Mouse (Mus musculus): ENCODE measurements around the gene Ranbp10. TPM values are rescaled to one million over a fixed set of nuclear protein-coding genes. Genes with fewer than 3 reads are reported as not detected.

Ranbp10 gene
- total RNA-seq, 1 experiment from 2014 or later: 17.2 TPM

DNA sequence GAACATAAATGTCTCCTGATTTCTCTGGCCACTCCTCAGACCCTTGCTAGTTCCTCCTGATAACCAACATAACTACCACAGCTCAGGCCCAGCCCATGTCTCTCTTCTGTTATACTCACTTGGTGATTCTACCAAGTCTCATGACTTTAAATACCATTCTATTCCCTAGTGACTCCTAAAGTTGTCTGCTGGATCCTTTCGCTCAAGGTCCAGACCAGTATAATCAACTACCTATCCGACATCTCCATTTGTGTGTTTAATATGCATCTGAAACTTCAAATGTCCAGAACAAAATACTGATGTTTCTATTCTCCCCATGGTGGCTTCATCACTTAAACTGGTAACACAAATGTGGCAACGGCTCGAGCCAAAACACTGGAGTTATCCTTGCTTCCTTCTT is 83.8 kb downstream of the Ranbp10 start:
- no peak for ATAC-seq (ENCODE audit: extremely low read depth, insufficient number of reproducible peaks, low FRiP score, poor library complexity, severe bottlenecking)

DNA sequence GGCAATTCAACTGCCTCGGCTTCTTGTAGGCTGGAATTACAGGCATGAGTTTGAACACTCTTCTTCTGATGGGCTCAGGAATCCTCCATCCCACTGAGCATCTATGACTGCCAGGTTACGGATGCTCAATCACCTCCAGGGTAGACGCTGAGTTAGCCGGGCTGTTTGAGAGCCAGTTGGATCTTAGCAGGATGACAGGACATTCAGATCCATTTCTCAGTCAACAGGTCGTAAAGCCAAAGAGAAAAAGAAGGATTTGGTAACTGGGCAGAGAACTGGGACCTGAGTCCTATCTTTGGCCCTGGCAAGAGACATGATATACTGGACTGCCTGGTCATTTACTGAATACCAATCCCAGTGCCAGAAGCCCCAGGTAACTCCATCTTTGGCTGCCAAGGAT is 87.9 kb downstream of the Ranbp10 start:
- no peak for ATAC-seq (ENCODE audit: extremely low read depth, insufficient number of reproducible peaks, low FRiP score, poor library complexity, severe bottlenecking)

DNA sequence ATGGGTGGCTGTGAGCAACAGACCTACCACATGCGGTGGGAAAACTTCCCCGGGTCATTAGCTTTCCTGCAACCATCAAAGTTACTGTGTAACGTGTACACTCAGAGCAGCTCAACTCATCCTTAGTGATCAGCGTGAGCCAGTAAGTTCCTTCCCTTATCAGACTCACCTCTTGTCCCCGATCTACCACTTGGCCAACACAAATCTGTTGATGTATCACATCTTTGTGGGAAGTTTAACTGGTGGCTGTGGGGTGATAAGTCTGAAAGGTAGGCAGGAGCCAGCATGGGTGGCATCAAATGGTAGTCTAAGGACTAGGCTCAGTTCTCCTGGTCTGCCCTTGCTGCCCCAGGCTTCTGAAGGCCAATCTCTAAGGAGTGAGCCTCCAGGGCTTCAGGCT is 95.0 kb downstream of the Ranbp10 start:
- no peak for ATAC-seq (ENCODE audit: extremely low read depth, insufficient number of reproducible peaks, low FRiP score, poor library complexity, severe bottlenecking)

- 0 out of 2 replicates have a peak, but pooled peaks have one; percentile 13 for ATAC-seq (ENCODE audit: extremely low read depth, insufficient number of reproducible peaks, low FRiP score, poor library complexity, severe bottlenecking)
These were observed 99.6 kb downstream of the Ranbp10 start for GRCm38 (mm10) chr8:105727397-105728124.

GRCm38 (mm10) chr8:105725726-105726125 is 101.4 kb downstream of the Ranbp10 start:
- ATAC-seq (ENCODE audit: extremely low read depth, insufficient number of reproducible peaks, low FRiP score, poor library complexity, severe bottlenecking): no peak

- ATAC-seq (ENCODE audit: extremely low read depth, insufficient number of reproducible peaks, low FRiP score, poor library complexity, severe bottlenecking): no peak
These were observed 104.3 kb downstream of the Ranbp10 start for GRCm38 (mm10) chr8:105722861-105723260.

DNA sequence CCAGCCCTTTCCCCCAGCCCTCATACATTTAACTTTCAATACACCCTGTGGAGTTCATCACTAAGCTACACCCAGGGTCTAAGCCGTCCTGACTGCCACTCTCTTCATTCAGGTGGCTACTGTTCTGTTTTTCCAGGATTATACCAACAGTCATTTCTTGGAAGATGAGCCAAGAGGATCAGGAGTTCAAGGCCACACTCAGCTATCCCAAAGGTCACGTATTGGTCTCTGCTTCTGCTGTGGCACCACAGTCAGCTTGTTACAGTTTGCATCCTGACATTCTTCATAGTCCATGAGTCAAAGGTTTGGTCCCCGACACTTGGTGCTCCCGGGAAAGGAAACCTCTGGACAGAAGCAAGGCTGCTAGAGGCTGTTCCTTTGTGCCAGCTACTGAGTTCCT is 107.5 kb downstream of the Ranbp10 start:
- no peak for ATAC-seq (ENCODE audit: extremely low read depth, insufficient number of reproducible peaks, low FRiP score, poor library complexity, severe bottlenecking)

Other genes starting within 250 kb of the Ranbp10 start
- 6.2 and 7.6 TPM in 2 replicates for gene Ripor1, start 222.1 kb downstream of the Ranbp10 start, total RNA-seq (2017)
- 140 and 147 TPM in 2 replicates for gene Ctcf, start 190.8 kb downstream of the Ranbp10 start, total RNA-seq (2017)
- not detected in 2 replicates for gene Agrp, start 190.0 kb downstream of the Ranbp10 start, total RNA-seq (2017)
- gene Carmil2, start 141.1 kb downstream of the Ranbp10 start, total RNA-seq (2017): 27.5 and 29.7 TPM in 2 replicates
- 28.7 and 29.8 TPM in 2 replicates for gene Acd, start 126.2 kb downstream of the Ranbp10 start, total RNA-seq (2017)
- 3.8 and 4.7 TPM in 2 replicates for gene Pard6a, start 126.2 kb downstream of the Ranbp10 start, total RNA-seq (2017)
- gene 4933405L10Rik, start 119.7 kb downstream of the Ranbp10 start, total RNA-seq (2017): not detected in 2 replicates
- 0.58 and 0.86 TPM in 2 replicates for gene Enkd1, start 119.1 kb downstream of the Ranbp10 start, total RNA-seq (2017)
- gene Gfod2, start 68.7 kb downstream of the Ranbp10 start, total RNA-seq (2017): 1.6 and 3.6 TPM in 2 replicates
- gene Tsnaxip1, start 381 bp upstream of the Ranbp10 start, total RNA-seq (2017): 1.3 and 1.5 TPM in 2 replicates
- gene Cenpt, start 25.9 kb upstream of the Ranbp10 start, total RNA-seq (2017): 6.4 and 10.4 TPM in 2 replicates
- gene Thap11, start 27.8 kb upstream of the Ranbp10 start, total RNA-seq (2017): 16.3 and 16.6 TPM in 2 replicates
- 18.9 and 23.7 TPM in 2 replicates for gene Nutf2, start 33.2 kb upstream of the Ranbp10 start, total RNA-seq (2017)
- gene Edc4, start 53.5 kb upstream of the Ranbp10 start, total RNA-seq (2017): 53.4 and 54.1 TPM in 2 replicates
- gene Nrn1l, start 66.2 kb upstream of the Ranbp10 start, total RNA-seq (2017): not detected in 2 replicates
- gene Pskh1, start 73.1 kb upstream of the Ranbp10 start, total RNA-seq (2017): 16.8 and 17.8 TPM in 2 replicates
- gene Ctrl, start 106.5 kb upstream of the Ranbp10 start, total RNA-seq (2017): 3.5 and 5.9 TPM in 2 replicates
- 56.2 and 67.8 TPM in 2 replicates for gene Psmb10, start 111.1 kb upstream of the Ranbp10 start, total RNA-seq (2017)
- gene Lcat, start 116.0 kb upstream of the Ranbp10 start, total RNA-seq (2017): not detected in 2 replicates
- gene Slc12a4, start 138.7 kb upstream of the Ranbp10 start, total RNA-seq (2017): 2.7 and 4.8 TPM in 2 replicates
- gene Dpep3, start 152.1 kb upstream of the Ranbp10 start, total RNA-seq (2017): not detected in 2 replicates
- gene Dus2, start 164.0 kb upstream of the Ranbp10 start, total RNA-seq (2017): 19.4 and 19.6 TPM in 2 replicates
- gene Dpep2nb, start 178.6 kb upstream of the Ranbp10 start, total RNA-seq (2017): not detected in 2 replicates
- gene Ddx28, start 184.5 kb upstream of the Ranbp10 start, total RNA-seq (2017): 7.2 and 7.7 TPM in 2 replicates
- 104 and 107 TPM in 2 replicates for gene Nfatc3, start 231.5 kb upstream of the Ranbp10 start, total RNA-seq (2017)